Mouse (Mus musculus) olfactory bulb, adult 2 months (tissue): ENCODE measurements around the gene Tmem86a.

Source experiments
- CTCF ChIP-seq: fragments of 200-500 bp; IDR thresholded peaks from 2 replicates; pipeline ENCODE4 v1.5.1; 2012; ENCODE audit warnings: low read depth, mild to moderate bottlenecking, low read length, moderate library complexity; ENCODE audit not compliant: insufficient read depth
- POLR2A ChIP-seq: fragments of 200-500 bp; IDR thresholded peaks from 2 replicates; pipeline ENCODE4 v1.6.1; 2012; ENCODE audit warnings: mild to moderate bottlenecking, low read depth, low read length, moderate library complexity; ENCODE audit not compliant: insufficient read depth

DNA sequence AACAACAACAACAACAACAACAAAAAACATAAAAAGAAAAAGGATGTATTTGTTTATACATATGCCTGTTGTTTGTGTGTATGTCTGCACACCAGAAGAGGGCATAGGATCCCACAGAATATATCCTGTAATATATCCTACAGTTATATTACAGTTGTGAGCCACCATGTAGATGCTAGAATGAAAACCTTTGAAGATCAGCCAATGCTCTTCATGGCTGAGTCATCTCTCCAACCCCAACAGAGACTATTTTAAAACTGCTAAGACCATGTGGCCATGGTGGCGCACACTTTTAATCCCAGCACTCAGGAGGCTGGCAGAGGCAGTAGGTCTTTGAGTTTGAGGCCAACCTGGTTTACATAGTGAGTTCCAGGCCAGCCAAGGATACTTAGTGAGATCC, 22.9 kb upstream of the Tmem86a start:
- TF ChIP-seq CTCF, result no peak
- no peak for TF ChIP-seq POLR2A
